Mouse (Mus musculus) ES-E14 (cell line): ENCODE data around the gene Cd8a.

Source experiments
- CHD2 ChIP-seq: IDR thresholded peaks from 2 replicates; pipeline ENCODE4 v1.6.1; 2014; ENCODE audit warnings: mild to moderate bottlenecking, low read depth, low read length, inconsistent platforms
- HCFC1 ChIP-seq: IDR thresholded peaks from 2 replicates; pipeline ENCODE4 v1.6.1; 2012; ENCODE audit warnings: low read length, inconsistent platforms, borderline replicate concordance; ENCODE audit not compliant: insufficient read depth
- MAFK ChIP-seq: IDR thresholded peaks from 2 replicates; pipeline ENCODE4 v1.6.1; 2014; ENCODE audit warnings: mild to moderate bottlenecking, low read depth, low read length, inconsistent platforms; ENCODE audit not compliant: insufficient read depth
- ZC3H11A ChIP-seq: IDR thresholded peaks from 2 replicates; pipeline ENCODE4 v1.6.1; 2012; ENCODE audit warnings: low read depth, mild to moderate bottlenecking, inconsistent platforms, low read length, borderline replicate concordance
- ZNF384 ChIP-seq: IDR thresholded peaks from 2 replicates; pipeline ENCODE4 v1.6.1; 2012; ENCODE audit warnings: low read depth, low read length, inconsistent platforms

- TF ChIP-seq CHD2 (no peak), ZC3H11A (no peak), HCFC1 (no peak), MAFK (no peak), ZNF384 (no peak)
Observed at GRCm38 (mm10) chr6:71425681-71426080, 52.5 kb downstream of the Cd8a start.
